ENCODE assay signal across 7 mouse cellular contexts in the genomic region with DNA sequence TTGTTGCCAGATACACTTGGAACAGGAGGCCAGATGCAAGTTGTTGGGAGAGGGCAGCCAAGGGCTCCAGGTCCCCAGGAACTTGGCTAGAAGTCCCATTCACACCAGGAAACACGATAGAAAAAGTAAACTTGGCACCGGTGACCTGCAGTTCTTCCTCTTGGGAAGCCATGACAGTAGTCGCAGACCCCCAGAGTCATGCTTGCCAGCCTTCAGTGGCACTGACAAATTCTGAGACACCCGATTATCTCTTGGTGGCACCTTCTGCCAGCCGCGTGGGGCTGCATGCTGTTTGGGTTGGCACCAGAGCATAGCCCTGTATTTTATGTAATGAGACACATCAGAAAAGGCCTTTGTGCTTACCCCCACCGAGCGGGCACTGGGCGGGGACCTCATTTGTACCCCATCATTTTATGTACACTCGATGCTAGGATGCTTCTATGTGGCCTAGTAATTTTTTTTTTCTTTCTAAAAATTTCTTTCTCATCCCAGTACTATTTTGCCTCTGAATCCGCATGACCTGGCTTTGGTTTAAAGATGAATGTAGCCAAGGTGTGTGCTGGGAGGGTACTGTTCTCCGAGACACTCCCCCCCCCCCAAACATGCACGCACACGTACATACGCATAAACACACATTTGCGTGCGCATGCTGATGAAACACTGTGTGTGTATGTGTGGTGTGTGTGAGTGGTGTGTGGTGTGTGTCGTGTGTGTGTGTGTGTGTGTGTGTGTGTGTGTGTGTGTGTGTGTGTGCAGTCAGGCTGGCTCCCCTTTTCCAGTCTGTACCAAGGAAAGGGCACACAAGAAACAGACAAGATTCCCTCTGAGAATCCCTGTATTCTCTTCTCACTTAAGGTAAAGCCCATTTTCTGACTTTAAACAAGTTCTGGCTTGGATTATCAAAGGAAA.
A peak's percentile ranks its signal among the peaks of the same experiment; 100 is the strongest.
DNase-seq lines count a peak whose midpoint lies in the region; ATAC-seq lines count a peak whose summit lies in the region.

No protein-coding gene starts in this region.

- peaks cover 48% of the 10 kb centered on the region for H3K4me1 ChIP-seq in limb, embryonic 10.5 days

- peaks cover 6% of the 10 kb centered on the region; the same call in 1 of the 2 replicates for H3K36me3 ChIP-seq in limb, embryonic 10.5 days

- H3K9me3 ChIP-seq in limb, embryonic 10.5 days (replicated peaks), result no peaks in the 10 kb centered on the region

- DNase-seq in lung, postnatal 10 days, result peak; percentile 8
- DNase-seq in lung, postnatal 4 days, result no peak
- no peak for DNase-seq in limb, embryonic 10.5 days (ENCODE audit: low spot score)
- DNase-seq in urinary bladder, postnatal 10 days (ENCODE audit: low spot score), result no peak
- DNase-seq in B cell, adult 2 months, result no peak
- no peak for DNase-seq in ovary, postnatal 10 days (ENCODE audit: low spot score)

- no peaks in the 10 kb centered on the region for H3K27me3 ChIP-seq in limb, embryonic 10.5 days (ENCODE audit: low read depth, poor library complexity, severe bottlenecking)

- peak overlapping the region; percentile 32; the same call in 1 of the 2 replicates for H3K27ac ChIP-seq in limb, embryonic 10.5 days

- ATAC-seq in erythroid progenitor cell, adult 5-6 weeks (replicated peaks; ENCODE audit: low FRiP score, poor library complexity, severe bottlenecking), result peak; percentile 48

- 66% methylated on average over 18 of the region's 18 CpGs for WGBS in limb, embryonic 10.5 days

- H3K4me3 ChIP-seq in limb, embryonic 10.5 days, result no peak overlapping the region
